Mouse (Mus musculus): ENCODE measurements around the gene Arhgap22.

GRCm38 (mm10) chr14:33203777-33204176 is 10.0 kb upstream of the Arhgap22 start:
- TF ChIP-seq FOSL1 (IDR thresholded peaks at IDR 0.05; ENCODE audit: insufficient read depth, low read length, poor library complexity, severe bottlenecking) (no peak), MAX (IDR thresholded peaks at IDR 0.05) (no peak), CTCF (IDR thresholded peaks at IDR 0.05; ENCODE audit: control insufficient read depth, insufficient read depth, insufficient read length) (no peak)
